Mouse (Mus musculus) erythroblast, embryonic 14.5 days (primary cell): ENCODE data around the gene Tmod4.

ENCODE experiments used
- GATA1 ChIP-seq: IDR thresholded peaks from 2 replicates; pipeline ENCODE4 v1.6.1; 2012; ENCODE audit warnings: low read length, inconsistent platforms, mixed read lengths
- TAL1 ChIP-seq: IDR thresholded peaks from 3 replicates; pipeline ENCODE4 v1.6.1; 2012; ENCODE audit warnings: low read length, inconsistent platforms, mixed read lengths

- no peak for TF ChIP-seq GATA1
- no peak for TF ChIP-seq TAL1
Measured at GRCm38 (mm10) chr3:95088071-95088470, 36.2 kb upstream of the Tmod4 start.
